Mouse (Mus musculus) hindbrain, embryonic 11.5 days (tissue): ENCODE measurements around the gene Npepps. TPM values are rescaled to one million over a fixed set of nuclear protein-coding genes. Genes with fewer than 3 reads are reported as not detected.
"Not testable (repeated sequence)": the region's sequence is repeated elsewhere in the genome, so short reads cannot be mapped to it uniquely, and the experiment has no call there.

ENCODE experiments used
- ATAC-seq: fragments of 200-750 bp; cut with Nextera tagmentation; 2 replicates; pipeline ENCODE4 v1.8.0; 2017; ENCODE audit warnings: mild to moderate bottlenecking, moderate TSS enrichment, moderate library complexity; ENCODE audit not compliant: low FRiP score
- DNase-seq: peaks from one replicate; pipeline ENCODE4 v3.0.0-alpha.2; 2015; ENCODE audit warnings: low spot score
- H3K27ac ChIP-seq: fragments of 300-500 bp; sonication (generic); 2 replicates; pipeline ENCODE4 v1.5.1; 2014; ENCODE audit warnings: mild to moderate bottlenecking, low read depth, low read length
- H3K27me3 ChIP-seq: fragments of 300-500 bp; sonication (generic); 2 replicates; pipeline ENCODE4 v1.6.1; 2014; ENCODE audit warnings: mild to moderate bottlenecking, low read length, moderate library complexity, mixed read lengths; ENCODE audit not compliant: control insufficient read depth, insufficient read depth
- H3K36me3 ChIP-seq: fragments of 300-500 bp; sonication (generic); 2 replicates; pipeline ENCODE4 v1.6.1; 2014; ENCODE audit warnings: mild to moderate bottlenecking, low read length, moderate library complexity, mixed read lengths; ENCODE audit not compliant: control insufficient read depth, insufficient read depth
- H3K4me1 ChIP-seq: fragments of 300-500 bp; sonication (generic); replicated peaks from 2 replicates; pipeline ENCODE4 v1.6.1; 2014; ENCODE audit warnings: low read length, mixed read lengths; ENCODE audit not compliant: control insufficient read depth, insufficient read depth
- H3K4me2 ChIP-seq: fragments of 300-500 bp; sonication (generic); replicated peaks from 2 replicates; pipeline ENCODE4 v1.6.1; 2014; ENCODE audit warnings: mild to moderate bottlenecking, low read depth, low read length
- H3K4me3 ChIP-seq: fragments of 300-500 bp; sonication (generic); 2 replicates; pipeline ENCODE4 v1.5.1; 2014; ENCODE audit warnings: low read depth, low read length
- H3K9ac ChIP-seq: fragments of 300-500 bp; sonication (generic); 2 replicates; pipeline ENCODE4 v1.6.1; 2014; ENCODE audit warnings: low read depth, low read length
- H3K9me3 ChIP-seq: fragments of 300-500 bp; sonication (generic); 2 replicates; pipeline ENCODE4 v1.6.1; 2016; ENCODE audit warnings: low read length; ENCODE audit not compliant: control insufficient read depth
- WGBS: fragments of 180-500 bp; shearing (Covaris S2); extraction: QIAGEN DNeasy Blood & Tissue Kit; methylation state at CpG from one replicate; pipeline ENCODE4 v1.1.7; 2014; 5-methylcytosine and 5-hydroxymethylcytosine counted together
- polyA plus RNA-seq: library from polyadenylated mRNA; unstranded; fragments of >200 nt; fragmentation: Nextera tagmentation; extraction: Ambion mirVana; gene quantifications from 2 replicates; pipeline ENCODE4 v1.2.1, GENCODE M21; 2014

Npepps gene
- 93.6 and 108 TPM in 2 replicates for polyA plus RNA-seq

GRCm38 (mm10) chr11:97280216-97280861, at the start of gene Npepps:
TSS of gene Npepps (minus strand) at chr11:97280638.
- Histone ChIP-seq H3K27me3 (no peaks in the 10 kb centered on the region), H3K4me1 (peaks cover 5% of the 10 kb centered on the region), H3K36me3 (no peaks in the 10 kb centered on the region), H3K27ac (peak within 1 kb of the TSS; percentile 99), H3K9me3 (no peaks in the 10 kb centered on the region), H3K4me2 (peak within 1 kb of the TSS; percentile 48), H3K9ac (peak within 1 kb of the TSS; percentile 99), H3K4me3 (peak within 1 kb of the TSS; percentile 99)
- peak; percentile 85 for DNase-seq
- ATAC-seq = peak; percentile 63
- 2% methylated on average over 31 of the region's 83 CpGs for WGBS

GRCm38 (mm10) chr11:97328148-97328547, 47.7 kb upstream of the Npepps start:
- Histone ChIP-seq H3K36me3 (peaks cover 5% of the 10 kb centered on the region; the same call in 1 of the 2 replicates), H3K9me3 (no peaks in the 10 kb centered on the region), H3K27ac (no peak overlapping the region), H3K4me2 (no peak overlapping the region), H3K4me1 (no peaks in the 10 kb centered on the region), H3K27me3 (no peaks in the 10 kb centered on the region), H3K9ac (no peak overlapping the region), H3K4me3 (no peak overlapping the region)
- WGBS = 29% methylated on average over 9 of the region's 9 CpGs
- no peak for ATAC-seq
- DNase-seq = peak; percentile 85

GRCm38 (mm10) chr11:97325224-97325623, 44.8 kb upstream of the Npepps start:
- H3K9ac ChIP-seq = no peak overlapping the region
- no peak overlapping the region for H3K4me2 ChIP-seq
- H3K4me3 ChIP-seq = no peak overlapping the region
- no peak for ATAC-seq
- H3K27ac ChIP-seq = no peak overlapping the region
- no peaks in the 10 kb centered on the region for H3K4me1 ChIP-seq
- WGBS = 75% methylated on average over 1 of the region's 1 CpGs
- no peaks in the 10 kb centered on the region for H3K27me3 ChIP-seq
- no peak for DNase-seq
- peaks cover 5% of the 10 kb centered on the region; the same call in 1 of the 2 replicates for H3K36me3 ChIP-seq
- H3K9me3 ChIP-seq = no peaks in the 10 kb centered on the region

DNA sequence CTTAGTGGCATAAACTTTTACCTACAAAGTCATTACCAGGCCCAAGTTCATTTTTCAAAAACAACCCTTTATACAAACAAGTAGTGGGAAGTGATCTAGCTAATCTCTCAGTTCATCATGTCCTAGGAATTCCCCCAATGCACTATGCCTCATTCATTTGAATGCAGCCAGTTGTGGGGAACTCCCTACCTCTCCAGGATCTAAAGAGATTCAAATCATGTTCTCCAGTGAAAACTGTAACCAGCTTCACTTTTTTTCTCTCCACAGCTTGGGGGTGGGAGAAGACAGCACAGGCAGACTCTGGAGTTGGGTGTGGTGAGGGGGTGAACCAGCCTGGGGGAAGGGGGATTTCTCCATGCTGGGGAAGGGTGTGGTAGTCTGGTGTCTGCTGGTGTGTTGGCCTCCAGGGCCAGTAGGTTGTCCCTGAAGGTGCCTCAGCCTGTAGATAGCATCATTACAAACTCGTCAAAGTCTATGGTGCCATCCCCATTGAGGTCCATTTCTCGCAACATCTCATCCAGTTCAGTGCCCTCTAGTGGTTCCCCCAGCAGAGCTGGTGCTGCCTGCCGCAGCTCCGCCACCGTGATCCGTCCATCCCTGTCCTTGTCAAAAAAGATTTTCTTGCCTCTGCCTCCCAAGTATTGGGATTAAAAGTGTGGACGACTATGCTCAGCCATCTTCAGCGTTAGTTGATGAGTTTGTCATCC, 41.6 kb upstream of the Npepps start:
- not testable (repeated sequence) for H3K4me2 ChIP-seq, H3K4me1 ChIP-seq, DNase-seq, H3K27me3 ChIP-seq, ATAC-seq, H3K9ac ChIP-seq, H3K4me3 ChIP-seq, H3K9me3 ChIP-seq, H3K27ac ChIP-seq, H3K36me3 ChIP-seq
- 92% methylated on average over 8 of the region's 8 CpGs for WGBS

- Histone ChIP-seq H3K9ac (no peak overlapping the region), H3K4me2 (no peak overlapping the region), H3K27me3 (no peaks in the 10 kb centered on the region), H3K4me1 (no peaks in the 10 kb centered on the region), H3K4me3 (no peak overlapping the region), H3K36me3 (peaks cover 5% of the 10 kb centered on the region; the same call in 1 of the 2 replicates), H3K9me3 (no peaks in the 10 kb centered on the region), H3K27ac (no peak overlapping the region)
- WGBS = 96% methylated on average over 8 of the region's 8 CpGs
- DNase-seq (no peak), ATAC-seq (no peak)
Measured at GRCm38 (mm10) chr11:97321197-97321596, 40.8 kb upstream of the Npepps start.

GRCm38 (mm10) chr11:97315504-97316503, 35.4 kb upstream of the Npepps start, which contains the start of gene Mrpl45:
TSS of gene Mrpl45 (plus strand) at chr11:97315716.
- peaks cover 2% of the 10 kb centered on the region; the same call in 1 of the 2 replicates for H3K4me1 ChIP-seq
- under 1% methylated on average over 50 of the region's 50 CpGs for WGBS

DNA sequence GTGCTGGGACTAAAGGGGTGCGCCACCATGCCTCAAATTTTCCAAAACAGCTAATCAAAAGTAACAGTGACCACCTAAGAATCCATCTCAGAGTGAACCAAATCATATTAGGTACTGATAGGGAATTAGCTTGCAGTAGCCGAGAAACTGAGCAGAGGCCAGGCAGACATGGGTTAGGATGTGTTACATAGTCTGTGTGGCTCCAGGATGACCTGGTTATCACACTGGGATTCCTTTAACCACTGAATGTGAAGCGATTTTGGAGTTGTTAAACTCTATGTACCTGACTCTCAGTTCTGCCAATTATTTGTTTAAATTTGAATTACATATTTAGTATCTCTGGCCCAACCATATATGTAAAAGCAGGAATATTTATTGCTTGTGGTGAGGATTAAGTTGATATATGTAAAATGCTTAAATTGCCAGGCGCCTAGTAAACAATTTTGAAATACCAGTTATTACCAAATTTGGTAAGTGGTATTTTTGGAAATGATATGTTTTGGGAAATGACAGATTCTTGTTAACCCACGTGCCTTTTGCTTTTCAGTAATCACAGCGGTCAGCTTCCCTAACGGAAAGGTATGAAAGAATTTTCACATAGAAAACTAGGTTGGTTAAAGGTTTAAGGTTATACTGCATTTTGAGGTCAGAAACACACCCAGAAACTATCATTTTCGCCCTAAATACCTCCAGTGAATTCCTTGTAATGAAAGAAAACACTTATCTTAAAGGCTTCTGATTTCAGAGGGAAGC, 34.5 kb upstream of the Npepps start:
- Histone ChIP-seq H3K4me3 (peak overlapping the region; percentile 49; the same call in 1 of the 2 replicates), H3K9ac (no peak overlapping the region), H3K4me2 (no peak overlapping the region), H3K4me1 (peaks cover 3% of the 10 kb centered on the region; the same call in 1 of the 2 replicates), H3K27me3 (no peaks in the 10 kb centered on the region), H3K9me3 (no peaks in the 10 kb centered on the region), H3K36me3 (no peaks in the 10 kb centered on the region), H3K27ac (no peak overlapping the region)
- 51% methylated on average over 8 of the region's 8 CpGs for WGBS
- no peak for ATAC-seq
- no peak for DNase-seq

More at GRCm38 (mm10) chr11:97315504-97316503, 35.4 kb upstream of the Npepps start, which contains the start of gene Mrpl45:
- peak; percentile 96 for ATAC-seq
- Histone ChIP-seq H3K36me3 (no peaks in the 10 kb centered on the region), H3K4me3 (peak within 1 kb of the TSS; percentile 49), H3K9me3 (no peaks in the 10 kb centered on the region), H3K9ac (peak within 1 kb of the TSS; percentile 62), H3K27me3 (no peaks in the 10 kb centered on the region), H3K27ac (no peak within 1 kb of the TSS), H3K4me2 (peak within 1 kb of the TSS; percentile 28)
- DNase-seq = peak; percentile 100
